ENCODE assay signal across 25 mouse cellular contexts in genomic region chr8:36318884-36319283, GRCm38 (mm10).
A peak's percentile ranks its signal among the peaks of the same experiment; 100 is the strongest.
DNase-seq lines count a peak whose midpoint lies in the region; ATAC-seq lines count a peak whose summit lies in the region.
"Had no signal": no experiment of that assay in that cellular context is flagged by ENCODE, and none has a peak within 500 bp of the region (broad histone marks: within the 10 kb centered on the region; RNA-seq: fewer than 3 reads in every experiment).

No protein-coding gene starts in this region.

- DNase-seq in heart, postnatal 14 days, result no peak
- no peak for DNase-seq in limb, embryonic 10.5 days (ENCODE audit: low spot score)
- no peak for DNase-seq in urinary bladder, postnatal 36 days (ENCODE audit: low spot score in 2 of 2)
- DNase-seq: adrenal gland, adult 2 months; cerebellum, adult 11 months; cerebellum, adult 9-11 months; gastrocnemius, postnatal 10 days; kidney, postnatal 10 days; left cerebral cortex, postnatal 4 days; liver, postnatal 0 days; right cerebral cortex, adult 18-20 months; right cerebral cortex, postnatal 4 days had no signal

- no peak overlapping the region for H3K4me3 ChIP-seq in heart, embryonic 11.5 days (ENCODE audit: low read depth, low read length)
- H3K4me3 ChIP-seq in limb, embryonic 12.5 days (replicated peaks), result no peak overlapping the region
- no peak overlapping the region for H3K4me3 ChIP-seq in limb, embryonic 10.5 days
- H3K4me3 ChIP-seq in limb, embryonic 13.5 days, result no peak overlapping the region
- H3K4me3 ChIP-seq: embryonic facial prominence, embryonic 15.5 days; forebrain, embryonic 15.5 days; hindbrain, embryonic 12.5 days; midbrain, embryonic 10.5 days; neural tube, embryonic 15.5 days; stomach, embryonic 15.5 days had no signal

- no peaks in the 10 kb centered on the region for H3K27me3 ChIP-seq in heart, embryonic 11.5 days (ENCODE audit: control insufficient read depth, insufficient read depth, low read length)
- no peaks in the 10 kb centered on the region for H3K27me3 ChIP-seq in limb, embryonic 12.5 days
- no peaks in the 10 kb centered on the region for H3K27me3 ChIP-seq in limb, embryonic 10.5 days (ENCODE audit: low read depth, poor library complexity, severe bottlenecking)
- H3K27me3 ChIP-seq in limb, embryonic 13.5 days, result no peaks in the 10 kb centered on the region
- H3K27me3 ChIP-seq: embryonic facial prominence, embryonic 15.5 days; forebrain, embryonic 15.5 days; hindbrain, embryonic 12.5 days; neural tube, embryonic 15.5 days; stomach, embryonic 15.5 days had no signal

- 0 out of 2 replicates have a peak overlapping the region, but pooled peaks have one; percentile 15 for H3K4me2 ChIP-seq in heart, embryonic 11.5 days
- peak overlapping the region; percentile 11; the same call in 1 of the 2 replicates for H3K4me2 ChIP-seq in limb, embryonic 12.5 days
- H3K4me2 ChIP-seq in limb, embryonic 13.5 days (replicated peaks), result peak overlapping the region; percentile 38
- H3K4me2 ChIP-seq: embryonic facial prominence, embryonic 15.5 days; forebrain, embryonic 15.5 days; hindbrain, embryonic 12.5 days; liver, embryonic 11.5 days; neural tube, embryonic 15.5 days; stomach, embryonic 15.5 days had no signal

- intact Hi-C loops in heart, postnatal 14 days (cut with DNase I), result no loop called here

- H3K9me3 ChIP-seq in heart, embryonic 11.5 days (replicated peaks; ENCODE audit: control insufficient read depth, low read length), result no peaks in the 10 kb centered on the region
- no peaks in the 10 kb centered on the region for H3K9me3 ChIP-seq in limb, embryonic 12.5 days
- no peaks in the 10 kb centered on the region for H3K9me3 ChIP-seq in limb, embryonic 10.5 days (replicated peaks)
- no peaks in the 10 kb centered on the region for H3K9me3 ChIP-seq in limb, embryonic 13.5 days
- H3K9me3 ChIP-seq: embryonic facial prominence, embryonic 15.5 days; forebrain, embryonic 15.5 days; hindbrain, embryonic 12.5 days; midbrain, embryonic 10.5 days; neural tube, embryonic 15.5 days; stomach, embryonic 15.5 days had no signal

- H3K9ac ChIP-seq in heart, embryonic 11.5 days (ENCODE audit: low read depth, low read length), result no peak overlapping the region
- no peak overlapping the region for H3K9ac ChIP-seq in limb, embryonic 12.5 days (replicated peaks)
- H3K9ac ChIP-seq in limb, embryonic 13.5 days, result no peak overlapping the region
- H3K9ac ChIP-seq: embryonic facial prominence, embryonic 15.5 days; forebrain, embryonic 15.5 days; hindbrain, embryonic 12.5 days; liver, postnatal 0 days; neural tube, embryonic 15.5 days; stomach, embryonic 15.5 days had no signal

- no peak overlapping the region for H3K27ac ChIP-seq in heart, embryonic 11.5 days (ENCODE audit: low read depth, low read length)
- no peak overlapping the region for H3K27ac ChIP-seq in limb, embryonic 12.5 days
- H3K27ac ChIP-seq in limb, embryonic 10.5 days, result no peak overlapping the region
- H3K27ac ChIP-seq in limb, embryonic 13.5 days, result no peak overlapping the region
- H3K27ac ChIP-seq: embryonic facial prominence, embryonic 15.5 days; forebrain, embryonic 15.5 days; hindbrain, embryonic 12.5 days; macrophage; midbrain, embryonic 10.5 days; neural tube, embryonic 15.5 days; stomach, embryonic 15.5 days had no signal

- H3K4me1 ChIP-seq in heart, embryonic 11.5 days (ENCODE audit: control insufficient read depth, insufficient read depth, low read length), result 0 out of 2 replicates have a peak, but pooled peaks cover 2% of the 10 kb centered on the region
- peaks cover 10% of the 10 kb centered on the region; the same call in 1 of the 2 replicates for H3K4me1 ChIP-seq in limb, embryonic 12.5 days (replicated peaks)
- peaks cover 11% of the 10 kb centered on the region; the same call in 1 of the 2 replicates for H3K4me1 ChIP-seq in limb, embryonic 10.5 days
- H3K4me1 ChIP-seq in limb, embryonic 13.5 days, result peaks cover 18% of the 10 kb centered on the region
- H3K4me1 ChIP-seq: embryonic facial prominence, embryonic 15.5 days; forebrain, embryonic 15.5 days; hindbrain, embryonic 12.5 days; midbrain, embryonic 10.5 days; neural tube, embryonic 15.5 days; stomach, embryonic 15.5 days had no signal

- no peaks in the 10 kb centered on the region for H3K36me3 ChIP-seq in heart, embryonic 11.5 days (ENCODE audit: control insufficient read depth, insufficient read depth, low read length)
- no peaks in the 10 kb centered on the region for H3K36me3 ChIP-seq in limb, embryonic 12.5 days
- H3K36me3 ChIP-seq in limb, embryonic 10.5 days, result no peaks in the 10 kb centered on the region
- H3K36me3 ChIP-seq in limb, embryonic 13.5 days, result no peaks in the 10 kb centered on the region
- H3K36me3 ChIP-seq: embryonic facial prominence, embryonic 15.5 days; forebrain, embryonic 15.5 days; hindbrain, embryonic 12.5 days; midbrain, embryonic 10.5 days; neural tube, embryonic 15.5 days; stomach, embryonic 15.5 days had no signal

- ATAC-seq in heart, embryonic 11.5 days (replicated peaks; ENCODE audit: insufficient number of reproducible peaks, low FRiP score, low TSS enrichment), result no peak
- peak; percentile 37; the same call in 1 of the 2 replicates for ATAC-seq in limb, embryonic 12.5 days (ENCODE audit: insufficient number of reproducible peaks, insufficient read depth, low FRiP score, low TSS enrichment, low read depth)
- peak; percentile 61; the same call in 1 of the 2 replicates for ATAC-seq in limb, embryonic 13.5 days (ENCODE audit: low FRiP score, low read depth)
- ATAC-seq in megakaryocyte, adult 5-6 weeks (ENCODE audit: poor library complexity, severe bottlenecking), result no peak
- ATAC-seq: forebrain, embryonic 15.5 days; liver, postnatal 0 days; lung, postnatal 0 days had no signal

- 48% methylated on average over 5 of the region's 5 CpGs for WGBS in heart, embryonic 11.5 days (ENCODE audit: insufficient replicate concordance)
- 32% methylated on average over 5 of the region's 5 CpGs for WGBS in limb, embryonic 12.5 days
- WGBS in limb, embryonic 10.5 days, result 57% methylated on average over 5 of the region's 5 CpGs
- 19% methylated on average over 5 of the region's 5 CpGs for WGBS in limb, embryonic 13.5 days

Comparison
In these comparisons a context has a peak if more than half of its experiments do, and no peak if none do; other contexts are left out.
1. ATAC-seq: peak in limb, embryonic 12.5 days (single experiment) and limb, embryonic 13.5 days (single experiment); none in heart, embryonic 11.5 days (single experiment) and megakaryocyte, adult 5-6 weeks (single experiment).
2. Peak in every context shown above with its lines, with median percentiles within 50 percentile points of each other: H3K4me2 ChIP-seq.